Mouse (Mus musculus): Measurements from ENCODE around the gene Pacs2. TPM values are rescaled to one million over a fixed set of nuclear protein-coding genes. Genes with fewer than 3 reads are reported as not detected.
A peak's percentile ranks its signal among the peaks of the same experiment; 100 is the strongest.

Gene Pacs2
- total RNA-seq, 1 experiment = 17.2 TPM

- Histone ChIP-seq H3K4me1 (ENCODE audit: control insufficient read depth in 2 of 2, insufficient read depth in 2 of 2, low read length in 2 of 2, poor library complexity in 1 of 2) (peaks cover 5 to 46% of the 10 kb centered on the region in 2 experiments; a peak in 2 of 4 replicates), H3K9ac (ENCODE audit: insufficient read depth, low read depth, low read length, poor library complexity, severe bottlenecking) (peak overlapping the region; percentile 89), H3K27ac (ENCODE audit: insufficient read depth, low read depth, low read length, poor library complexity, severe bottlenecking) (no peak overlapping the region; the same call in 1 of the 2 replicates), H3K9me3 (ENCODE audit: control insufficient read depth, insufficient read depth, low read depth, low read length) (no peaks in the 10 kb centered on the region), H3K36me3 (ENCODE audit: control insufficient read depth, insufficient read depth, low read length, poor library complexity, severe bottlenecking) (no peaks in the 10 kb centered on the region; the same call in 1 of the 2 replicates), H3K4me3 (ENCODE audit: insufficient read depth in 1 of 2, low read depth in 1 of 2, low read length in 2 of 2, poor library complexity in 1 of 2, severe bottlenecking in 1 of 2) (peak overlapping the region; percentile 88 to 94)
- TF ChIP-seq ZNF384 (IDR thresholded peaks at IDR 0.05; ENCODE audit: low read depth, low read length) (no peak), CHD2 (IDR thresholded peaks at IDR 0.05; ENCODE audit: low read depth, low read length) (no peak), ZC3H11A (IDR thresholded peaks at IDR 0.05; ENCODE audit: borderline replicate concordance, low read depth, low read length) (no peak), HCFC1 (IDR thresholded peaks at IDR 0.05; ENCODE audit: borderline replicate concordance, insufficient read depth, low read length) (no peak), MAFK (IDR thresholded peaks at IDR 0.05; ENCODE audit: insufficient read depth, low read depth, low read length) (no peak)
- in situ Hi-C loops (cut with MboI; ENCODE audit: low sequenced_read_pairs in 2 of 2, unreplicated experiment in 2 of 2) = no loop called here
- DNase-seq (ENCODE audit: low read depth, low spot score) = no peak
These were observed 84.3 kb downstream of the Pacs2 start for GRCm38 (mm10) chr12:113098530-113099151.

- in situ Hi-C loops (cut with MboI; ENCODE audit: low sequenced_read_pairs in 2 of 2, unreplicated experiment in 2 of 2) = no loop called here
- Histone ChIP-seq H3K9ac (ENCODE audit: insufficient read depth, low read depth, low read length, poor library complexity, severe bottlenecking) (peak overlapping the region; percentile 89), H3K36me3 (ENCODE audit: control insufficient read depth, insufficient read depth, low read length, poor library complexity, severe bottlenecking) (no peaks in the 10 kb centered on the region; the same call in 1 of the 2 replicates), H3K4me1 (ENCODE audit: control insufficient read depth in 2 of 2, insufficient read depth in 2 of 2, low read length in 2 of 2, poor library complexity in 1 of 2) (peaks cover 10 to 50% of the 10 kb centered on the region in 2 experiments; a peak in 2 of 4 replicates), H3K4me3 (ENCODE audit: insufficient read depth in 1 of 2, low read depth in 1 of 2, low read length in 2 of 2, poor library complexity in 1 of 2, severe bottlenecking in 1 of 2) (peak overlapping the region; percentile 88 to 94; a peak in 3 of 4 replicates), H3K27ac (ENCODE audit: insufficient read depth, low read depth, low read length, poor library complexity, severe bottlenecking) (no peak overlapping the region), H3K9me3 (ENCODE audit: control insufficient read depth, insufficient read depth, low read depth, low read length) (no peaks in the 10 kb centered on the region)
- TF ChIP-seq ZC3H11A (IDR thresholded peaks at IDR 0.05; ENCODE audit: borderline replicate concordance, low read depth, low read length) (no peak), CHD2 (IDR thresholded peaks at IDR 0.05; ENCODE audit: low read depth, low read length) (no peak), ZNF384 (IDR thresholded peaks at IDR 0.05; ENCODE audit: low read depth, low read length) (no peak), HCFC1 (IDR thresholded peaks at IDR 0.05; ENCODE audit: borderline replicate concordance, insufficient read depth, low read length) (no peak), MAFK (IDR thresholded peaks at IDR 0.05; ENCODE audit: insufficient read depth, low read depth, low read length) (no peak)
- DNase-seq (ENCODE audit: low read depth, low spot score) = no peak
These were observed 85.3 kb downstream of the Pacs2 start for GRCm38 (mm10) chr12:113099470-113100237.

GRCm38 (mm10) chr12:113100448-113101076 lies 86.3 kb downstream of the Pacs2 start:
- H3K9ac ChIP-seq (ENCODE audit: insufficient read depth, low read depth, low read length, poor library complexity, severe bottlenecking) = 0 out of 2 replicates have a peak overlapping the region, but pooled peaks have one; percentile 5
- H3K36me3 ChIP-seq (ENCODE audit: control insufficient read depth, insufficient read depth, low read length, poor library complexity, severe bottlenecking) = no peaks in the 10 kb centered on the region; the same call in 1 of the 2 replicates
- H3K4me1 ChIP-seq (ENCODE audit: control insufficient read depth in 2 of 2, insufficient read depth in 2 of 2, low read length in 2 of 2, poor library complexity in 1 of 2) = peaks cover 10 to 43% of the 10 kb centered on the region in 2 experiments; a peak in 2 of 4 replicates
- DNase-seq (ENCODE audit: low read depth, low spot score) = no peak
- no peak overlapping the region for H3K27ac ChIP-seq (ENCODE audit: insufficient read depth, low read depth, low read length, poor library complexity, severe bottlenecking)
- in situ Hi-C loops (cut with MboI; ENCODE audit: low sequenced_read_pairs in 2 of 2, unreplicated experiment in 2 of 2) = no loop called here
- TF ChIP-seq CHD2 (IDR thresholded peaks at IDR 0.05; ENCODE audit: low read depth, low read length) (no peak), HCFC1 (IDR thresholded peaks at IDR 0.05; ENCODE audit: borderline replicate concordance, insufficient read depth, low read length) (no peak), MAFK (IDR thresholded peaks at IDR 0.05; ENCODE audit: insufficient read depth, low read depth, low read length) (no peak), ZNF384 (IDR thresholded peaks at IDR 0.05; ENCODE audit: low read depth, low read length) (no peak), ZC3H11A (IDR thresholded peaks at IDR 0.05; ENCODE audit: borderline replicate concordance, low read depth, low read length) (no peak)
- H3K4me3 ChIP-seq (ENCODE audit: insufficient read depth in 1 of 2, low read depth in 1 of 2, low read length in 2 of 2, poor library complexity in 1 of 2, severe bottlenecking in 1 of 2) = no peak overlapping the region
- H3K9me3 ChIP-seq (ENCODE audit: control insufficient read depth, insufficient read depth, low read depth, low read length) = no peaks in the 10 kb centered on the region

GRCm38 (mm10) chr12:113101251-113101960 lies 87.1 kb downstream of the Pacs2 start:
- Histone ChIP-seq H3K27ac (ENCODE audit: insufficient read depth, low read depth, low read length, poor library complexity, severe bottlenecking) (no peak overlapping the region), H3K9ac (ENCODE audit: insufficient read depth, low read depth, low read length, poor library complexity, severe bottlenecking) (0 out of 2 replicates have a peak overlapping the region, but pooled peaks have one; percentile 5), H3K9me3 (ENCODE audit: control insufficient read depth, insufficient read depth, low read depth, low read length) (no peaks in the 10 kb centered on the region), H3K4me1 (ENCODE audit: control insufficient read depth in 2 of 2, insufficient read depth in 2 of 2, low read length in 2 of 2, poor library complexity in 1 of 2) (peaks cover 10 to 36% of the 10 kb centered on the region in 2 experiments; a peak in 2 of 4 replicates), H3K36me3 (ENCODE audit: control insufficient read depth, insufficient read depth, low read length, poor library complexity, severe bottlenecking) (peaks cover 2% of the 10 kb centered on the region; the same call in 1 of the 2 replicates), H3K4me3 (ENCODE audit: insufficient read depth in 1 of 2, low read depth in 1 of 2, low read length in 2 of 2, poor library complexity in 1 of 2, severe bottlenecking in 1 of 2) (no peak overlapping the region)
- no peak for DNase-seq (ENCODE audit: low read depth, low spot score)
- TF ChIP-seq HCFC1 (IDR thresholded peaks at IDR 0.05; ENCODE audit: borderline replicate concordance, insufficient read depth, low read length) (no peak), ZNF384 (IDR thresholded peaks at IDR 0.05; ENCODE audit: low read depth, low read length) (no peak), MAFK (IDR thresholded peaks at IDR 0.05; ENCODE audit: insufficient read depth, low read depth, low read length) (no peak), CHD2 (IDR thresholded peaks at IDR 0.05; ENCODE audit: low read depth, low read length) (no peak)
- in situ Hi-C loops (cut with MboI; ENCODE audit: low sequenced_read_pairs in 2 of 2, unreplicated experiment in 2 of 2) = no loop called here
